Mouse (Mus musculus) neural tube, embryonic 15.5 days (tissue): ENCODE results near the gene Psmb11. TPM values are rescaled to one million over a fixed set of nuclear protein-coding genes. Genes with fewer than 3 reads are reported as not detected.

Source experiments
- ATAC-seq: fragments of 200-750 bp; cut with Nextera tagmentation; 2 replicates; pipeline ENCODE4 v1.8.0; 2017; ENCODE audit warnings: mild to moderate bottlenecking, moderate TSS enrichment, moderate library complexity; ENCODE audit not compliant: low FRiP score
- H3K27ac ChIP-seq: fragments of 300-500 bp; sonication (generic); replicated peaks from 2 replicates; pipeline ENCODE4 v1.5.1; 2015; ENCODE audit warnings: mild to moderate bottlenecking, inconsistent platforms
- H3K27me3 ChIP-seq: fragments of 300-500 bp; sonication (generic); replicated peaks from 2 replicates; pipeline ENCODE4 v1.6.1; 2015; ENCODE audit warnings: inconsistent platforms
- H3K36me3 ChIP-seq: fragments of 300-500 bp; sonication (generic); 2 replicates; pipeline ENCODE4 v1.6.1; 2015; ENCODE audit warnings: inconsistent platforms
- H3K4me1 ChIP-seq: fragments of 300-500 bp; sonication (generic); 2 replicates; pipeline ENCODE4 v1.6.1; 2015; ENCODE audit warnings: inconsistent platforms
- H3K4me2 ChIP-seq: fragments of 300-500 bp; sonication (generic); 2 replicates; pipeline ENCODE4 v1.6.1; 2015; ENCODE audit warnings: inconsistent platforms, mild to moderate bottlenecking, moderate library complexity
- H3K4me3 ChIP-seq: fragments of 300-500 bp; sonication (generic); replicated peaks from 2 replicates; pipeline ENCODE4 v1.5.1; 2015; ENCODE audit warnings: mild to moderate bottlenecking, inconsistent platforms
- H3K9ac ChIP-seq: fragments of 300-500 bp; sonication (generic); replicated peaks from 2 replicates; pipeline ENCODE4 v1.6.1; 2015; ENCODE audit warnings: mild to moderate bottlenecking, inconsistent platforms
- H3K9me3 ChIP-seq: fragments of 300-500 bp; sonication (generic); replicated peaks from 2 replicates; pipeline ENCODE4 v1.6.1; 2016; ENCODE audit warnings: inconsistent platforms
- WGBS: fragments of 180-500 bp; shearing (Covaris S2); methylation state at CpG from one replicate; pipeline ENCODE4 v1.1.7; 2015; ENCODE audit warnings: mixed read lengths; 5-methylcytosine and 5-hydroxymethylcytosine counted together
- polyA plus RNA-seq: library from polyadenylated mRNA; unstranded; fragments of >200 nt; fragmentation: Nextera tagmentation; extraction: Ambion mirVana; gene quantifications from 2 replicates; pipeline ENCODE4 v1.2.1, GENCODE M21; 2015

Gene Psmb11
- polyA plus RNA-seq, 1 experiment from 2014 or later = 0.04 TPM

GRCm38 (mm10) chr14:54582536-54582935, 38.7 kb upstream of the Psmb11 start:
- peaks cover 23% of the 10 kb centered on the region for H3K36me3 ChIP-seq
- H3K27ac ChIP-seq = no peak overlapping the region
- ATAC-seq = no peak
- H3K9ac ChIP-seq = no peak overlapping the region
- H3K27me3 ChIP-seq = peaks cover 5% of the 10 kb centered on the region
- peaks cover 11% of the 10 kb centered on the region for H3K4me1 ChIP-seq
- H3K4me3 ChIP-seq = no peak overlapping the region
- no peaks in the 10 kb centered on the region for H3K9me3 ChIP-seq
- H3K4me2 ChIP-seq = no peak overlapping the region
- 94% methylated on average over 9 of the region's 9 CpGs for WGBS

- ATAC-seq = no peak
- no peak overlapping the region for H3K4me3 ChIP-seq
- 41% methylated on average over 7 of the region's 7 CpGs for whole genome bisulfite sequencing
- H3K9ac ChIP-seq = no peak overlapping the region
- peaks cover 2% of the 10 kb centered on the region for H3K27me3 ChIP-seq
- H3K9me3 ChIP-seq = no peaks in the 10 kb centered on the region
- peaks cover 23% of the 10 kb centered on the region for H3K36me3 ChIP-seq
- no peak overlapping the region for H3K4me2 ChIP-seq
- H3K4me1 ChIP-seq = no peaks in the 10 kb centered on the region
- no peak overlapping the region for H3K27ac ChIP-seq
Observed at GRCm38 (mm10) chr14:54583681-54584338, 37.4 kb upstream of the Psmb11 start.

GRCm38 (mm10) chr14:54591056-54591455, 30.2 kb upstream of the Psmb11 start:
- Histone ChIP-seq H3K27ac (no peak overlapping the region), H3K36me3 (peaks cover 9% of the 10 kb centered on the region; the same call in 1 of the 2 replicates), H3K9me3 (no peaks in the 10 kb centered on the region), H3K4me2 (no peak overlapping the region), H3K4me1 (peaks cover 9% of the 10 kb centered on the region), H3K9ac (no peak overlapping the region), H3K27me3 (no peaks in the 10 kb centered on the region), H3K4me3 (no peak overlapping the region)
- no peak for ATAC-seq
- WGBS = 95% methylated on average over 16 of the region's 16 CpGs

- Histone ChIP-seq H3K4me3 (no peak overlapping the region), H3K27ac (peak overlapping the region; percentile 74), H3K4me2 (no peak overlapping the region), H3K9ac (peak overlapping the region; percentile 14; the same call in 1 of the 2 replicates), H3K36me3 (peaks cover 7% of the 10 kb centered on the region; the same call in 1 of the 2 replicates), H3K9me3 (no peaks in the 10 kb centered on the region), H3K4me1 (peaks cover 9% of the 10 kb centered on the region), H3K27me3 (no peaks in the 10 kb centered on the region)
- ATAC-seq = peak; percentile 60
- 30% methylated on average over 10 of the region's 10 CpGs for WGBS
Observed at GRCm38 (mm10) chr14:54592319-54592934, 28.8 kb upstream of the Psmb11 start.

- Histone ChIP-seq H3K36me3 (peaks cover 7% of the 10 kb centered on the region; the same call in 1 of the 2 replicates), H3K4me3 (no peak overlapping the region), H3K27ac (no peak overlapping the region), H3K4me1 (peaks cover 9% of the 10 kb centered on the region), H3K9ac (no peak overlapping the region), H3K9me3 (no peaks in the 10 kb centered on the region), H3K27me3 (no peaks in the 10 kb centered on the region), H3K4me2 (no peak overlapping the region)
- 90% methylated on average over 3 of the region's 3 CpGs for WGBS
- ATAC-seq = no peak
Observed at GRCm38 (mm10) chr14:54594055-54594454, 27.2 kb upstream of the Psmb11 start.

GRCm38 (mm10) chr14:54594631-54595414, 26.4 kb upstream of the Psmb11 start:
- WGBS = 69% methylated on average over 27 of the region's 28 CpGs
- Histone ChIP-seq H3K4me1 (peaks cover 9% of the 10 kb centered on the region), H3K4me2 (no peak overlapping the region), H3K36me3 (peaks cover 7% of the 10 kb centered on the region; the same call in 1 of the 2 replicates), H3K27ac (no peak overlapping the region), H3K9ac (no peak overlapping the region), H3K27me3 (no peaks in the 10 kb centered on the region), H3K4me3 (no peak overlapping the region), H3K9me3 (no peaks in the 10 kb centered on the region)
- ATAC-seq = no peak

GRCm38 (mm10) chr14:54597084-54597483, 24.1 kb upstream of the Psmb11 start:
- H3K36me3 ChIP-seq = peaks cover 4% of the 10 kb centered on the region; the same call in 1 of the 2 replicates
- 78% methylated on average over 7 of the region's 7 CpGs for WGBS
- H3K27ac ChIP-seq = no peak overlapping the region
- H3K4me3 ChIP-seq = no peak overlapping the region
- no peaks in the 10 kb centered on the region for H3K9me3 ChIP-seq
- H3K27me3 ChIP-seq = no peaks in the 10 kb centered on the region
- H3K4me1 ChIP-seq = peaks cover 10% of the 10 kb centered on the region
- ATAC-seq = no peak
- no peak overlapping the region for H3K9ac ChIP-seq
- no peak overlapping the region for H3K4me2 ChIP-seq

- Histone ChIP-seq H3K27me3 (no peaks in the 10 kb centered on the region), H3K9me3 (no peaks in the 10 kb centered on the region), H3K9ac (no peak overlapping the region), H3K27ac (no peak overlapping the region), H3K4me3 (no peak overlapping the region), H3K4me2 (no peak overlapping the region), H3K36me3 (no peaks in the 10 kb centered on the region), H3K4me1 (peaks cover 26% of the 10 kb centered on the region)
- 85% methylated on average over 2 of the region's 2 CpGs for WGBS
- no peak for ATAC-seq
Observed at GRCm38 (mm10) chr14:54601601-54602000, 19.6 kb upstream of the Psmb11 start.

GRCm38 (mm10) chr14:54602613-54603012, 18.6 kb upstream of the Psmb11 start:
- peaks cover 26% of the 10 kb centered on the region for H3K4me1 ChIP-seq
- 28% methylated on average over 4 of the region's 4 CpGs for WGBS
- no peaks in the 10 kb centered on the region for H3K9me3 ChIP-seq
- peak overlapping the region; percentile 77 for H3K9ac ChIP-seq
- no peaks in the 10 kb centered on the region for H3K36me3 ChIP-seq
- ATAC-seq = peak; percentile 43
- no peaks in the 10 kb centered on the region for H3K27me3 ChIP-seq
- H3K4me3 ChIP-seq = peak overlapping the region; percentile 66
- peak overlapping the region; percentile 63 for H3K4me2 ChIP-seq
- H3K27ac ChIP-seq = peak overlapping the region; percentile 98

GRCm38 (mm10) chr14:54603038-54603654, 18.1 kb upstream of the Psmb11 start:
- H3K36me3 ChIP-seq = no peaks in the 10 kb centered on the region
- no peaks in the 10 kb centered on the region for H3K27me3 ChIP-seq
- WGBS = under 1% methylated on average over 46 of the region's 46 CpGs
- H3K27ac ChIP-seq = peak overlapping the region; percentile 98
- H3K4me1 ChIP-seq = peaks cover 26% of the 10 kb centered on the region
- peak overlapping the region; percentile 66 for H3K4me3 ChIP-seq
- H3K4me2 ChIP-seq = peak overlapping the region; percentile 63
- H3K9me3 ChIP-seq = no peaks in the 10 kb centered on the region
- peak; percentile 98 for ATAC-seq
- H3K9ac ChIP-seq = peak overlapping the region; percentile 77

- Histone ChIP-seq H3K9me3 (no peaks in the 10 kb centered on the region), H3K4me2 (peak overlapping the region; percentile 63), H3K27ac (peak overlapping the region; percentile 98), H3K36me3 (no peaks in the 10 kb centered on the region), H3K27me3 (no peaks in the 10 kb centered on the region), H3K4me1 (peaks cover 26% of the 10 kb centered on the region), H3K9ac (no peak overlapping the region), H3K4me3 (peak overlapping the region; percentile 66)
- ATAC-seq = no peak
- WGBS = 85% methylated on average over 8 of the region's 8 CpGs
Observed at GRCm38 (mm10) chr14:54603686-54604085, 17.5 kb upstream of the Psmb11 start.
